Mouse (Mus musculus) hindbrain, embryonic 14.5 days (tissue): ENCODE data around the gene Arhgef26. TPM values are rescaled to one million over a fixed set of nuclear protein-coding genes. Genes with fewer than 3 reads are reported as not detected.
A peak's percentile ranks its signal among the peaks of the same experiment; 100 is the strongest.

Experiments
- ATAC-seq: fragments of 200-750 bp; cut with Nextera tagmentation; 2 replicates; pipeline ENCODE4 v1.8.0; 2017; ENCODE audit warnings: moderate number of reproducible peaks, mild to moderate bottlenecking, moderate TSS enrichment, moderate library complexity; ENCODE audit not compliant: low FRiP score
- DNase-seq: peaks from one replicate; pipeline ENCODE4 v3.0.0-alpha.2; 2015; ENCODE audit warnings: low spot score
- H3K27ac ChIP-seq: fragments of 300-500 bp; sonication (generic); 2 replicates; pipeline ENCODE4 v1.5.1; 2014; ENCODE audit warnings: mild to moderate bottlenecking, moderate library complexity
- H3K27me3 ChIP-seq: fragments of 300-500 bp; sonication (generic); 2 replicates; pipeline ENCODE4 v1.6.1; 2014; ENCODE audit warnings: mild to moderate bottlenecking, low read length, mixed read lengths; ENCODE audit not compliant: control insufficient read depth, insufficient read depth
- H3K36me3 ChIP-seq: fragments of 300-500 bp; sonication (generic); replicated peaks from 2 replicates; pipeline ENCODE4 v1.6.1; 2014; ENCODE audit not compliant: control insufficient read depth, insufficient read depth
- H3K4me1 ChIP-seq: fragments of 300-500 bp; sonication (generic); replicated peaks from 2 replicates; pipeline ENCODE4 v1.6.1; 2014; ENCODE audit warnings: antibody characterized with exemption, low read length, mixed read lengths; ENCODE audit not compliant: control insufficient read depth, insufficient read depth
- H3K4me2 ChIP-seq: fragments of 300-500 bp; sonication (generic); replicated peaks from 2 replicates; pipeline ENCODE4 v1.6.1; 2014; ENCODE audit warnings: mild to moderate bottlenecking, moderate library complexity
- H3K4me3 ChIP-seq: fragments of 300-500 bp; sonication (generic); replicated peaks from 2 replicates; pipeline ENCODE4 v1.5.1; 2014; ENCODE audit warnings: mild to moderate bottlenecking, low read length
- H3K9ac ChIP-seq: fragments of 300-500 bp; sonication (generic); 2 replicates; pipeline ENCODE4 v1.6.1; 2014
- H3K9me3 ChIP-seq: fragments of 300-500 bp; sonication (generic); 2 replicates; pipeline ENCODE4 v1.6.1; 2016; ENCODE audit warnings: low read length; ENCODE audit not compliant: control insufficient read depth
- WGBS: fragments of 180-500 bp; shearing (Covaris S2); extraction: QIAGEN DNeasy Blood & Tissue Kit; methylation state at CpG from one replicate; pipeline ENCODE4 v1.1.7; 2014; 5-methylcytosine and 5-hydroxymethylcytosine counted together
- polyA plus RNA-seq: library from polyadenylated mRNA; unstranded; fragments of >200 nt; fragmentation: Nextera tagmentation; extraction: Ambion mirVana; gene quantifications from 2 replicates; pipeline ENCODE4 v1.2.1, GENCODE M21; 2014

The Arhgef26 gene
- polyA plus RNA-seq, 1 experiment from 2014 or later, result 11.7 TPM

- DNase-seq (no peak), ATAC-seq (no peak)
- peak overlapping the region; percentile 80 for H3K4me3 ChIP-seq
- no peak overlapping the region for H3K27ac ChIP-seq
- peak overlapping the region; percentile 88 for H3K9ac ChIP-seq
- no peaks in the 10 kb centered on the region for H3K9me3 ChIP-seq
- peaks cover 19% of the 10 kb centered on the region for H3K36me3 ChIP-seq
- peak overlapping the region; percentile 92 for H3K4me2 ChIP-seq
- H3K4me1 ChIP-seq, result peaks cover 17% of the 10 kb centered on the region
- no peaks in the 10 kb centered on the region for H3K27me3 ChIP-seq
- 80% methylated on average over 5 of the region's 5 CpGs for WGBS
These were observed 167.2 kb downstream of the Arhgef26 start for GRCm38 (mm10) chr3:62505166-62505900.

DNA sequence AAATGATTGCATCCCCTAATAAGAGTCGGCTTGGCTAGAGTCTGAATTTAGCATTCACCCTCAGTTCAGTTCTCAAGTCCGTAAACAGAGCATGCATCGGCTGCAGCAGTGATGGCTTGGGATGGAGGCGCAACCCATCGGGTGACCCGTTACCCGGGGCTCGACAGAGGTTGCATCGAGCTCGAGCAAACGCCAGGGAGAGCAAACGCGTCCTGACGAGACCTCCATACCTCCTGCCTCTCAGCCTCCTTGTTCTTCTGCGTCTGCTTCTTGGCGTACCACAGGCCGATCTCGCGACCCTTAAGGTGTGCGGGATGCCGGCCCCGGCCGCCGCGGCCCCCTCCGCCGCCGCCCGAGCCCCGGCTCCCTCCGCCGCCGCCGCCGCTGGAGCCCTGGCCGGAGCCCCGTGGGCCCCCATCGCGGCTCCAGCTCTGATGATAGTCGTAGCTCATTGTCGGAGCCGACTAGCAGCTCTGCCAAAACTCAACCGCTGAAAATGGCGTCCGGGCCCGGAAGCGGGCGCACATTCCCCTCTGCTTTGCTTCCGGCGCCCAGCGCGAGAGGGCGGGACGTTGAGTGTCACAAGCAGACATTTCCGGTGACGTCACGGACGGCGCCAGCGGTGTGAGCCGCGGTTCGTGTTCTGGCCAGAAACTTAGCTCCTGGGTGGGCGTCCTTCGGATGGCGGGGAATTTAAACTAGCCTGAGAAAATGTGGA lies 168.5 kb downstream of the Arhgef26 start, which contains the start of gene Dhx36:
Gene Dhx36 (minus strand): TSS at position 517 of the 718 bp plus-strand sequence.
- H3K4me1 ChIP-seq, result peaks cover 17% of the 10 kb centered on the region
- peak within 1 kb of the TSS; percentile 88 for H3K9ac ChIP-seq
- no peaks in the 10 kb centered on the region for H3K27me3 ChIP-seq
- DNase-seq, result peak; percentile 100
- H3K4me2 ChIP-seq, result peak within 1 kb of the TSS; percentile 92
- peak within 1 kb of the TSS; percentile 95 for H3K27ac ChIP-seq
- peak within 1 kb of the TSS; percentile 80 for H3K4me3 ChIP-seq
- H3K9me3 ChIP-seq, result no peaks in the 10 kb centered on the region
- ATAC-seq, result peak; percentile 99
- H3K36me3 ChIP-seq, result peaks cover 6% of the 10 kb centered on the region
- under 1% methylated on average over 66 of the region's 66 CpGs for WGBS

- DNase-seq, result no peak
- peak overlapping the region; percentile 80 for H3K4me3 ChIP-seq
- H3K9ac ChIP-seq, result no peak overlapping the region
- H3K4me1 ChIP-seq, result peaks cover 17% of the 10 kb centered on the region
- H3K4me2 ChIP-seq, result peak overlapping the region; percentile 45
- no peak overlapping the region for H3K27ac ChIP-seq
- H3K9me3 ChIP-seq, result no peaks in the 10 kb centered on the region
- no peaks in the 10 kb centered on the region for H3K36me3 ChIP-seq
- 44% methylated on average over 5 of the region's 5 CpGs for WGBS
- no peaks in the 10 kb centered on the region for H3K27me3 ChIP-seq
- no peak for ATAC-seq
These were observed 169.1 kb downstream of the Arhgef26 start for GRCm38 (mm10) chr3:62507206-62507647.

Other genes with a start within 250 kb of the Arhgef26 start
- gene Dhx36, start 168.7 kb downstream of the Arhgef26 start, polyA plus RNA-seq, result 51.9 and 54.9 TPM in 2 replicates